Mouse (Mus musculus) left cerebral cortex, adult 6 months (tissue): ENCODE data around the gene Hhip. TPM values are rescaled to one million over a fixed set of nuclear protein-coding genes. Genes with fewer than 3 reads are reported as not detected.

Source experiments
- long read RNA-seq, 2 experiments: library from polyadenylated mRNA; unstranded; transcript quantifications; one replicate each; pipeline ENCODE4 v2.0.0; 2019 to 2020
- polyA plus RNA-seq: library from polyadenylated mRNA; unstranded; fragments of <200 nt; fragmentation: Nextera tagmentation; gene quantifications from 2 replicates; pipeline ENCODE4 v1.2.3, GENCODE M21; 2021

Gene Hhip
- polyA plus RNA-seq, result 2.2 and 2.5 TPM in 2 replicates
- long read RNA-seq, experiment 1, full-length matches to known transcripts, result 12 of 17 reads
- long read RNA-seq, experiment 1, partial matches to known transcripts, result 2 of 17 reads
- long read RNA-seq, experiment 1, other reads (novel, unspliced or antisense), result 3 of 17 reads
- long read RNA-seq, experiment 2, full-length matches to known transcripts, result 2 of 8 reads
- long read RNA-seq, experiment 2, partial matches to known transcripts, result 2 of 8 reads
- long read RNA-seq, experiment 2, other reads (novel, unspliced or antisense), result 4 of 8 reads

DNA sequence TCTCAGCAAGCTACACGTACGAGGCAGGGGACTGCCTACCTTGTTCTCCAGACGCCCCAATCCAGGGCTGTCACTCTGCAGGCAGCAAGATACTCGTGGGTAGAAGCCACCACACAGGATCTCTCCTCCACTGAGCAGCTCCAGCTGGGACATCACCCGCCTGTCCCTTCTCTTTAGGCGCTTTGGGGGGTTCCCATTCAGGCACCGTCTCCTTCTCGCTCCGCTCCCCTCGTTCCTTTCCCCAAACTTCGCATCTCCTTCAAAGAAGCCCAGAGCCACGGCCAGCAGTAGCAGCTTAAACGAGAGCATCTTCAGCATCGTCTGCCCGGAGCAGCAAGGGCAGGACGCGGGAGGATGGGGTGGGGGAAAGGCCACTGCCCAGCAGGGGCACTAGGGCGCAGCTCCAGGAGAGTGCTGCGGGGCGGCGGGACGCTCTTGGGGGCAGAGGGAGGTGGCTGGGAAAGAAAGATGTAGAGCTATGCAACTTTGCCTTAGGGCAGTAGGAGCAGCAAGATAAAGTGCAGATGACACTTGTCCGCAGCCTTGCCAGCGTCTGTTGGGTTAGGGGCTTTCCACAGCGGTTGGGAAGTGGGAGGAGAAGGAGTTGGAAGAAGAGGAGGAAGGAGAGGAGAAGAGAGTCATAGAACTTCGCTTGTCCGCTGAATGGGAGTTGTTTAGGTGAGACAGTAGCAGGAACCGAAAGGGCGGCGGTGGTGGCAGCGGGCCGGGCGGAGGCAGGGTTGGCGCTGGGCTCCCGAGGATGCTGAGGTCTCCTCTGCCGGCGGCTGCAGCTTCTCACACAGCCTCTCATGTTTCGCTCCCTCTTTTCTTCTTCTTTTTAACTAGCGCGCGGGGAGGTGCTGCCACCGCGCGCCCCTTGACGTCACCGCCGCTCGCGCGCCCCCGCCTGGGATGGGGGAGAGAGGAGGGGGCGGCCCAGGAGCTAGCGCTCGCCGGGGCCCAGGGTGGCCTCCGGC is at the start of gene Hhip:
Gene Hhip, minus strand, starts transcription at position 809 of the 977 bp plus-strand sequence.

